Mouse (Mus musculus) embryonic facial prominence, embryonic 15.5 days (tissue): ENCODE measurements around the gene Stradb. TPM values are rescaled to one million over a fixed set of nuclear protein-coding genes. Genes with fewer than 3 reads are reported as not detected.
A peak's percentile ranks its signal among the peaks of the same experiment; 100 is the strongest.
"Not testable (repeated sequence)": the region's sequence is repeated elsewhere in the genome, so short reads cannot be mapped to it uniquely, and the experiment has no call there.

Source experiments
- ATAC-seq: fragments of 200-750 bp; cut with Nextera tagmentation; 2 replicates; pipeline ENCODE4 v1.8.0; 2017; ENCODE audit warnings: low read depth, moderate TSS enrichment; ENCODE audit not compliant: insufficient number of reproducible peaks, low FRiP score, low TSS enrichment
- H3K27ac ChIP-seq: fragments of 300-500 bp; sonication (generic); replicated peaks from 2 replicates; pipeline ENCODE4 v1.5.1; 2015; ENCODE audit warnings: mild to moderate bottlenecking, inconsistent platforms
- H3K27me3 ChIP-seq: fragments of 300-500 bp; sonication (generic); 2 replicates; pipeline ENCODE4 v1.6.1; 2015; ENCODE audit warnings: inconsistent platforms
- H3K36me3 ChIP-seq: fragments of 300-500 bp; sonication (generic); 2 replicates; pipeline ENCODE4 v1.6.1; 2015; ENCODE audit warnings: mild to moderate bottlenecking, inconsistent platforms
- H3K4me1 ChIP-seq: fragments of 300-500 bp; sonication (generic); 2 replicates; pipeline ENCODE4 v1.6.1; 2015; ENCODE audit warnings: inconsistent platforms
- H3K4me2 ChIP-seq: fragments of 300-500 bp; sonication (generic); replicated peaks from 2 replicates; pipeline ENCODE4 v1.6.1; 2015; ENCODE audit warnings: mild to moderate bottlenecking, inconsistent platforms
- H3K4me3 ChIP-seq: fragments of 300-500 bp; sonication (generic); replicated peaks from 2 replicates; pipeline ENCODE4 v1.5.1; 2015; ENCODE audit warnings: mild to moderate bottlenecking, inconsistent platforms
- H3K9ac ChIP-seq: fragments of 300-500 bp; sonication (generic); 2 replicates; pipeline ENCODE4 v1.6.1; 2015; ENCODE audit warnings: inconsistent platforms
- H3K9me3 ChIP-seq: fragments of 300-500 bp; sonication (generic); replicated peaks from 2 replicates; pipeline ENCODE4 v1.6.1; 2016; ENCODE audit warnings: inconsistent platforms
- WGBS: fragments of 180-500 bp; shearing (Covaris S2); methylation state at CpG from one replicate; pipeline ENCODE4 v1.1.7; 2015; 5-methylcytosine and 5-hydroxymethylcytosine counted together
- polyA plus RNA-seq: library from polyadenylated mRNA; unstranded; fragments of >200 nt; fragmentation: Nextera tagmentation; extraction: Ambion mirVana; gene quantifications from 2 replicates; pipeline ENCODE4 v1.2.1, GENCODE M21; 2015

Gene Stradb
- polyA plus RNA-seq, 1 experiment from 2014 or later, result 23.6 TPM

DNA sequence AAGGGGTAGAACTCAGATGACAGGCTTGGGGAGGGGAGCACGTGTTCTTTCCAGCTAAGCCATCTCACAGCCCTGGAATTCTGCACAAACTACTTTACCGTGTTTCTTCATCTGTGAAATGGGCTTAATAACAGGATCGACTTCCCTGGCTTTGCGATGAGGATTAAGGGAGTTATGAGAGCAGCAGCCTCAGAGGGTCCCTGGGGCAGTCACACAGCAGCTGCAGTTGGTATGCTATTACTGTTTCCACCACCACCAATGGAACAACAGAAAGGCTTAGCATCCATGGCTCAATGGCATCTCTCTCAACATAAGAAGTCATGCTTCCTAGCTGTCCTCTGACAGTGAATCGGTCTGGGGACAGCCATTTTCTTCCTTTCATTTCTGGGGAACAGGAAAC, 20.8 kb upstream of the Stradb start:
- Histone ChIP-seq H3K27me3 (no peaks in the 10 kb centered on the region), H3K36me3 (no peaks in the 10 kb centered on the region), H3K4me1 (peaks cover 42% of the 10 kb centered on the region), H3K4me3 (no peak overlapping the region), H3K4me2 (no peak overlapping the region), H3K27ac (peak overlapping the region; percentile 63; the same call in 1 of the 2 replicates), H3K9ac (no peak overlapping the region), H3K9me3 (no peaks in the 10 kb centered on the region)
- 0 out of 2 replicates have a peak, but pooled peaks have one; percentile 24 for ATAC-seq
- WGBS, result 30% methylated on average over 5 of the region's 5 CpGs

DNA sequence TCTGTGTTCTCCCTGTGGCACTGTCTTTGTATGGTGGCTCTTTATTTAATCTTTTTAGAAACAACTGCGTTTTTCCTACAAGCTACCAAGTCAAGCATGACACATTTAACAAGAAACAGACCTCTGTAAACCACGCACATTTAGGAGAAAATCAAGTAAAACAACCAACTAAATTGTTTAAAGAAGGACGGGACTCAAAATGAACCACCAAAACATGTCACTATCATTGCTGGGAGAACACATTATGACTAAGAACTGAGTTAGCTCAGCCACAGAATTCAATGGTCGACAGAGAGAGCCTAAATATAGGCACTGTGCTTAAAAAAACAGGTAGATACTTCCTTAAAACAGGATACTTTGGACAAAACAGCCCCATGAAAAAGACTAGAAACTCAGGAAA, 20.3 kb upstream of the Stradb start:
- no peaks in the 10 kb centered on the region for H3K27me3 ChIP-seq
- ATAC-seq, result 0 out of 2 replicates have a peak, but pooled peaks have one; percentile 19
- peak overlapping the region; percentile 63; the same call in 1 of the 2 replicates for H3K27ac ChIP-seq
- H3K9me3 ChIP-seq, result no peaks in the 10 kb centered on the region
- H3K4me2 ChIP-seq, result no peak overlapping the region
- H3K4me1 ChIP-seq, result peaks cover 44% of the 10 kb centered on the region
- no peak overlapping the region for H3K9ac ChIP-seq
- H3K4me3 ChIP-seq, result no peak overlapping the region
- H3K36me3 ChIP-seq, result no peaks in the 10 kb centered on the region
- 21% methylated on average over 4 of the region's 4 CpGs for WGBS

DNA sequence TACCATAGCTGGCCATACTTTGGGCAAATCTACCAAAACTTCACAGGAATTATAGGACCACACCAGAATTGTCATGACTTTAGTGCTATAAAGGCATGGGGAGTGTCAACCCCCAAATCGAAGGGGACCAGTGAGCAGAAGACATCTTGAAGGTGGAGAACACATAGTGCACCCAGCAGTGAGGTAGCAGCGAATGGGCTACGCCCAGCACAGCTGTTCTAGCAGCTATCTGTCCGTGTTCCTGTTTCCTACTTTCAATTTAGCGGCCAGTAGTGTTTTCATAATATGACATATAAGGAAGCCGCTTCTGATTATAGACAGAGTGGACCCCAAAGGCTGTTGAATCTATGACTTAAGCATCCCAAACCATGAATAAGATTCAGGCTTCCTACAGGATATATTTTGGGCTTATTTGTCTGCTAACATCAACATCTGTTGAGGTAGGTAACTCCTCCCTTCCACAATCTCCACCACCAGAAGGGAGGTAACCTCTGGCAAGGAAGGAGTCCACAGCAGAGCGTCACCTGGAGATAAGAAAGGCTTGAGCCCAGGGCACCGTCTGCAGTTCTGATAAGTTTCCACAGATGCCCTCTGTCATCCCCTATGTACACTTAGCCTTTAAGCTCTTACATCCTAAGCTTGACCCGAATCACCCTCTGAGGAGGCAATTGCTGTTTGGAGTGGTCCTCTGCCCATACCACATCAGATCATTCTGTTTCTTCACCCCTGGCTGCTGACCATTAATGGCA, 19.5 kb upstream of the Stradb start:
- WGBS, result 84% methylated on average over 9 of the region's 9 CpGs
- Histone ChIP-seq H3K4me2 (no peak overlapping the region), H3K4me3 (no peak overlapping the region), H3K9ac (no peak overlapping the region), H3K4me1 (peaks cover 46% of the 10 kb centered on the region), H3K9me3 (no peaks in the 10 kb centered on the region), H3K27ac (no peak overlapping the region), H3K36me3 (no peaks in the 10 kb centered on the region), H3K27me3 (no peaks in the 10 kb centered on the region)
- ATAC-seq, result no peak

DNA sequence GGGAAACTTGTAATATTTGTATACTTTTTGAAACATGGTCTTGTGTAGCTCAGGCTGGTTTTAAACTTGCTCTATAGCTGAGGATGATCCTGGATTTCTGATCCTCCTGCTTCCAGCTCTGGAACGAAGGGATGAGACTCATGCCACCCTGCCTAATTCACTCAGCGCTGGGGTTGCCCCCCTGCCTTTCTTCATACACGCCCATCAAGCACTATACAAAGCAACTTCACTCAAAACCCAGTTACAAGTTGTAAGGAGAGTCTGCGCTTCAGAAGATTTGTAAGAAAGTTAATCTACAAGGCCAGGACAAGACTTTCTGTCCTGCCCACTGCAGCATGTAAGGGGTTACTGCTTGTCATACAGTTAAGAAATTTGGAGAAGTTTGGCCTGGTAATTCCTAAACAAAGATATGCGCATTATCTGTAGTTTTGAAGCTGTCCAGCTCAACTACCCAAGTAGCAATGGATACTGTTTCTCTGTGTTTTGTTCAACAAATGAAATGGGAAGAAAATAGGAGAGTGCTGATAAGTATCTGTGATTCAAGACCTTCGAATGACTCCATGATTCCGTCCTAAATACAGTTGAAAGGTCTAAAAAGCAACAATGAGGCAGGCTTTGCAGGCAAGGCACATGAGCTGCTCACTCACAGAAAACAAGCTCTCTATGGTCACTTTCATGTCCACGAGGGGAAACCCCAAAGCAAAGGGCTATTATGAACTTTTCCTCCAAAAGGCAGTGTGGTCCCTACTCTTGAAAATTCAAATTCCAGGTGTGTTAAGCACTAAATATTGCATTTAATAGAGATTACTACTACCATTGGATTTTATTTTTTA, 18.5 kb upstream of the Stradb start:
- H3K27ac ChIP-seq, result no peak overlapping the region
- no peak overlapping the region for H3K9ac ChIP-seq
- H3K9me3 ChIP-seq, result no peaks in the 10 kb centered on the region
- WGBS, result 80% methylated on average over 8 of the region's 8 CpGs
- no peak overlapping the region for H3K4me2 ChIP-seq
- peaks cover 46% of the 10 kb centered on the region for H3K4me1 ChIP-seq
- H3K36me3 ChIP-seq, result no peaks in the 10 kb centered on the region
- ATAC-seq, result no peak
- H3K4me3 ChIP-seq, result no peak overlapping the region
- H3K27me3 ChIP-seq, result no peaks in the 10 kb centered on the region

DNA sequence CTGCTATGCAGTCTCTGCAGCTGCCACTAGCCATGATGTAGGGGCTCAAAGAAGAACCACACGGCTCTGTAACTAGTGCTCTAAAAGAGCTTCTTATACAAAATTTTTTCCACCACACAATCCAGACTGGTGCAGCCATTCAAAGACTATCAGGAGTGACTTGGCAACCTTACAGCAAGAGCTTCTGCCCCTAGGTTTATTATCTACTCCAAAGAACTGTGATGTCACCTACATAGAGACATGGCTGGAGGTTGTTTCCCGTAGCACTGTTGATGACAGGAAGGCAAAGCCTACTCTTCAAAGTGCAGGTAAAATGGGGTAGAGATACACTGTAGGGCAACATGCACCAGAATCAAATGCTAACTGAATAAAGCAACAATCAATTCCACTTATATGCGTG, 17.6 kb upstream of the Stradb start:
- no peak overlapping the region for H3K4me3 ChIP-seq
- no peak overlapping the region for H3K4me2 ChIP-seq
- H3K9ac ChIP-seq, result no peak overlapping the region
- no peaks in the 10 kb centered on the region for H3K36me3 ChIP-seq
- no peaks in the 10 kb centered on the region for H3K9me3 ChIP-seq
- H3K27me3 ChIP-seq, result no peaks in the 10 kb centered on the region
- WGBS, result 69% methylated on average over 3 of the region's 3 CpGs
- no peak for ATAC-seq
- H3K27ac ChIP-seq, result no peak overlapping the region
- H3K4me1 ChIP-seq, result peaks cover 43% of the 10 kb centered on the region

DNA sequence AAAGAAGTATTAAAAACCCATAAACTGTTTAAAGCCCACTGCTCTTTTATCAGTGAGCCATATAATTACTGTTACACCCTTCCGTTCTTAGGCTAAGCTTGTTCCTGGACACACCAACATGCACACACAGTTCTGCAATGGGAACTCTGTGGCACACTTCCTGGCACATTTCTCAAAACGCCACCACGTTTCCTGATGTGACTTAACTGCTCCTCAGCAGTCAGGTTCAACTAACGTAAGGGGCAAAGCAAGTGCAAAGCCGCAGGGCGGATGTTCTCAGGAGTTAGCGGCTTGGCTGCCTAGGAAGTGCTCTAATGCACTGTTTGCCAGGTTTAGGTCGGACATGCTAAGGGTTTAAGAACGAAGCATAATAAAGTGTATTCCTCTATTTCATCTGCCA, 17.1 kb upstream of the Stradb start:
- Histone ChIP-seq H3K4me3 (no peak overlapping the region), H3K36me3 (no peaks in the 10 kb centered on the region), H3K27ac (no peak overlapping the region), H3K4me2 (no peak overlapping the region), H3K9ac (no peak overlapping the region), H3K4me1 (peaks cover 38% of the 10 kb centered on the region), H3K9me3 (no peaks in the 10 kb centered on the region), H3K27me3 (no peaks in the 10 kb centered on the region)
- no peak for ATAC-seq
- WGBS, result 67% methylated on average over 9 of the region's 9 CpGs

DNA sequence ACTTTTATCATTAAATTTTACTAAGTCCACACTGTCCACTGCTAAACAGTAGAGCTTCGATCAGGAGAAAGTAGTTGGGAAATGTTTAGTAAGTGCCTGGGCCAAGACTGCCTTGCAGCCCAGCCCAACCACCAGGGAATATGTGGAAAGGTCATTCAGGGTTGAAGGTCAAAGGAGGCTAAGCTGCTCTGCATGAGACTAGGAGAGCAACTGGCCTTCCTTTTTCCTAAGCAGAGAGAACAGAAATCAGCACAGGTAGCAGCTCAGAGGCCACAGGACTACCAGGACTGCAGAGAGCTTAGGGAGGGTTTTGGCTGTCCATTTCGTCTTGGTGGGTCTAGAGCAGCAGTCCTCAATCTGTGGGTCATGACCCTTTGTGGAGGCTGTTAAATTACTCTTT, 15.4 kb upstream of the Stradb start:
- 40% methylated on average over 2 of the region's 2 CpGs for WGBS
- ATAC-seq, result no peak
- Histone ChIP-seq H3K36me3 (no peaks in the 10 kb centered on the region), H3K9ac (no peak overlapping the region), H3K27ac (no peak overlapping the region), H3K4me2 (no peak overlapping the region), H3K9me3 (no peaks in the 10 kb centered on the region), H3K27me3 (no peaks in the 10 kb centered on the region), H3K4me3 (no peak overlapping the region), H3K4me1 (peaks cover 27% of the 10 kb centered on the region)

DNA sequence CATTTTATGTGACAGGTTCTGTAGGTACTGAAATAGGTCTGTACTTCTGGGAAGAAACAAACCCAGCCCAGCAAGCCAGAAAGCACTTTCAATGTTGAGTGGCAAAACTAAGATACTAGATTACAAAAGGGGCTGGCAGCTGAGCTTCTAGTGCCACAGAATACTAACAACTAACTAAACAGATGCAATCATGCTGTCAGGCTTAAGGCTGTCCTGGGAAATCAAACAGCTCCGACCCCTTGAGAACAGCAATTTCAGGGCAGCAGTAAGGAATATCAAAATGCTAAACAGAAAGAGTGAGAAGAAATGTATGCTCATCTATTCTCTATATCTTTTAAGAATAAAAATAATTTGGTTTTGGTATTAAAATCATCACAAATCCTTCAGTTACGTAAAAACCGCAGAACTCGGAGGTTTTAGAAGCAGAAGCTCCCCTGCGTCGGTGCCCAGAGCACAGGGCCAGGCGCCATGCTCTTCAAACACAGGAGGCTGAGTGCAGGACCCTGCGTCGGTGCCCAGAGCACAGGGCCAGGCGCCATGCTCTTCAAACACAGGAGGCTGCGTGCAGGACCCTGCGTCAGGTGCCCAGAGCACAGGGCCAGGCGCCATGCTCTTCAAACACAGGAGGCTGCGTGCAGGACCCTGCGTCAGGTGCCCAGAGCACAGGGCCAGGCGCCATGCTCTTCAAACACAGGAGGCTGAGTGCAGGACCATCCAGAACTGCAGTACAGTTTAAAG, 14.4 kb upstream of the Stradb start:
- H3K4me3 ChIP-seq, H3K27me3 ChIP-seq, ATAC-seq, H3K36me3 ChIP-seq, H3K9me3 ChIP-seq, H3K9ac ChIP-seq, H3K27ac ChIP-seq, H3K4me2 ChIP-seq: not testable (repeated sequence)
- peaks cover 17% of the 10 kb centered on the region; the same call in 1 of the 2 replicates for H3K4me1 ChIP-seq
- 75% methylated on average over 16 of the region's 16 CpGs for WGBS

DNA sequence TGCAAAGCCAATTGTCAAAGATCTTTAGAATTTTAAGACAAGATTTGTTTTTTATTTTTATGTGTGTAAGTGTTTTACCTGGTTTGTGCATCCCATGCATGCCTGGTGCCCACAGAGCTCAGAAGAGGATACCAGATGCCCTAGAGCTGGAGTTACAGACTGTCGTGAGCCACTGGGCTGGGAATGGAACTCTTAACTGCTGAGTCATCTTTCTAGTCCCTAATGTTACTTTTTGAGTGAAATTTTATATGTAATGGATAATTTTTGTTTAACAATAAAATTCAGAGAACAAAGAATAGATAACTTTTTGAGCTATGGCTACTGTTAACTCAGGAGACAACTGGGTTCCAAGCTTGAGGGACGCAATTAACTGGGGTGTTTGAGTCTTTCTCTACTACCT, 13.6 kb upstream of the Stradb start:
- Histone ChIP-seq H3K36me3 (no peaks in the 10 kb centered on the region), H3K4me3 (no peak overlapping the region), H3K4me2 (no peak overlapping the region), H3K27me3 (no peaks in the 10 kb centered on the region), H3K9ac (no peak overlapping the region), H3K27ac (no peak overlapping the region), H3K9me3 (no peaks in the 10 kb centered on the region), H3K4me1 (peaks cover 15% of the 10 kb centered on the region; the same call in 1 of the 2 replicates)
- no peak for ATAC-seq
- 75% methylated on average over 2 of the region's 2 CpGs for WGBS

DNA sequence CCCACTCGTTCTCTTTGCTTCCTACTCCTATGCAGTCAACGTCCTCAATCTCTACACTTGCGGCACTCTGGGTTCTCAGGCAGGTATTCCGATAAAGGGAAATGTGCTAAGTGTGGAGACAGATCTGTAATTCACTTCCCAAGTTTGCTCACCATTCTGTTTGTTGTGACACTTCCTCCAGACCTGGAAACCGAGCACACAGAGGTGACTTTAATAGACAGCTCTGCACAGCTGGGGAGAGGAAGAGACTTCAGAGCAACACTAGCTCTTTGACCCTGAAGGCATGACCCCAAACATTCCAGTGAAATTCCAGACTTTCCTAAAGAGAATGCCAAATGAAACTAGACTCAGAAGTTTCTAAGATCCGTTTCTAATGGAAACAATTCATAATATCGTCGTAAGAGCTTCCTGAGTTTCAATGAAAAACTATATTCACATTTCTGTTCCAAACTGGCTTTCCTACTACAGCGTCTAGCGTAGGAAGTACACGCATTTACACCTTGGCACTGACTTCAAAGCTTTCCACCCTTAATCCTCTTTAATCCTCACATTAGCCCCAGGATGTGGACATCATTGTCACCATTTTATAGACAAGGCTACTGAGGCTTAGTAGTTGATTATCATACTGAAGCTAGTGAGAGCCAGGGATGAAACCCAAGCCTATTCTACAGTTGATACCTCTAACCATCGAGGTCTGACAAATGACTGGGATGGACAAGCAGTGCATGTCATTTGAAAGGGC, 12.0 kb upstream of the Stradb start:
- H3K27ac ChIP-seq, result no peak overlapping the region
- H3K9me3 ChIP-seq, result no peaks in the 10 kb centered on the region
- no peak for ATAC-seq
- peaks cover 12% of the 10 kb centered on the region; the same call in 1 of the 2 replicates for H3K4me1 ChIP-seq
- no peak overlapping the region for H3K4me3 ChIP-seq
- H3K9ac ChIP-seq, result no peak overlapping the region
- no peaks in the 10 kb centered on the region for H3K36me3 ChIP-seq
- no peak overlapping the region for H3K4me2 ChIP-seq
- WGBS, result 18% methylated on average over 12 of the region's 12 CpGs
- no peaks in the 10 kb centered on the region for H3K27me3 ChIP-seq
